ENCODE assay signal across 19 mouse cellular contexts in genomic region chr5:106207706-106208105, GRCm38 (mm10).
"Had no signal": no experiment of that assay in that cellular context is flagged by ENCODE, and none has a peak within 500 bp of the region (broad histone marks: within the 10 kb centered on the region; RNA-seq: fewer than 3 reads in every experiment).

No protein-coding gene starts in this region.

- H3K27me3 ChIP-seq: midbrain, embryonic 12.5 days; neural tube, embryonic 13.5 days; neural tube, embryonic 15.5 days had no signal

- H3K36me3 ChIP-seq: midbrain, embryonic 10.5 days; midbrain, embryonic 12.5 days; neural tube, embryonic 13.5 days; neural tube, embryonic 15.5 days had no signal

- ATAC-seq: midbrain, embryonic 16.5 days had no signal

- H3K9ac ChIP-seq: liver, embryonic 14.5 days; lung, embryonic 14.5 days; midbrain, embryonic 12.5 days; neural tube, embryonic 13.5 days; neural tube, embryonic 15.5 days had no signal

- H3K9me3 ChIP-seq: midbrain, embryonic 10.5 days; midbrain, embryonic 12.5 days; neural tube, embryonic 13.5 days; neural tube, embryonic 15.5 days had no signal

- H3K4me2 ChIP-seq: lung, embryonic 14.5 days; midbrain, embryonic 12.5 days; neural tube, embryonic 13.5 days; neural tube, embryonic 15.5 days had no signal

- DNase-seq: lung, adult 18-20 months; lung, embryonic 14.5 days; lung, postnatal 10 days; lung, postnatal 4 days; midbrain, embryonic 14.5 days; right cerebral cortex, adult 18-20 months; right cerebral cortex, postnatal 25 days; right cerebral cortex, postnatal 4 days; spleen, adult 18-20 months; thymus, adult 18-20 months; thymus, postnatal 14 days; thymus, postnatal 36 days had no signal

- H3K4me3 ChIP-seq: midbrain, embryonic 10.5 days; midbrain, embryonic 12.5 days; myocyte; neural tube, embryonic 13.5 days; neural tube, embryonic 15.5 days had no signal

- H3K27ac ChIP-seq: liver, embryonic 14.5 days; midbrain, embryonic 10.5 days; midbrain, embryonic 12.5 days; neural tube, embryonic 13.5 days; neural tube, embryonic 15.5 days had no signal
